Mouse (Mus musculus): ENCODE measurements around the gene Pomt2.

DNA sequence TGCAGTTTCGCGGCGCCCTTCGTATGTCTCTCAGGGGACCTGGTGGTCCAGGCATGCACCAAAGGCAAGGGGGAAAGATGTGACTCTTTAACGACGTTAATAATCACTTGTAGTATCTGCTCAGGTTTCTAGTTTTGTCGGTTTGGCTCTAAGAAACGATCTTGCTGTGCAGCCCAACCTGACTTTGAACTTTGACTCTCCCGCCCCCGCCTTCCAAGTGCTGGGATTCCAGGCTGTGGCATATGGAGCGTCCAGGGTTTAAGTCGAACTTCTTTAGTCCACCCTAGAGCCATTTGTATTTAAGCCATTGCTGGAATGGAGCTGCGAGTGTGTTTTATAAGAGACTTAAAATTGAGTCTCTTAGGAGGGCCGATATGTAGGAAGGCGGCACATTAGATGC lies 368 bp upstream of the Pomt2 start:
- TF ChIP-seq POLR2A (IDR thresholded peaks at IDR 0.05; ENCODE audit: borderline replicate concordance, insufficient read depth, low read length) (no peak), CTCF (IDR thresholded peaks at IDR 0.05; ENCODE audit: borderline replicate concordance, insufficient read depth, low read depth, low read length) (no peak)

Data from cerebellum, adult 2 months (tissue).